Mouse (Mus musculus): ENCODE data around the gene Ralgps2.

Gene Ralgps2

GRCm38 (mm10) chr1:156838177-156838576 lies 101.2 kb downstream of the Ralgps2 start, which contains the start of gene Angptl1:
Gene Angptl1 (plus strand): TSS chr1:156838562.
- DNase-seq (ENCODE audit: low read depth, low spot score): no peak

GRCm38 (mm10) chr1:156819236-156819635 lies 120.2 kb downstream of the Ralgps2 start:
- DNase-seq (ENCODE audit: low read depth, low spot score): no peak

GRCm38 (mm10) chr1:156813485-156813884 lies 125.9 kb downstream of the Ralgps2 start:
- DNase-seq (ENCODE audit: low read depth, low spot score): no peak

GRCm38 (mm10) chr1:156812716-156813115 lies 126.7 kb downstream of the Ralgps2 start:
- no peak for DNase-seq (ENCODE audit: low read depth, low spot score)

- DNase-seq (ENCODE audit: low read depth, low spot score): no peak
These were observed 127.5 kb downstream of the Ralgps2 start for GRCm38 (mm10) chr1:156811928-156812327.

- no peak for DNase-seq (ENCODE audit: low read depth, low spot score)
These were observed 131.1 kb downstream of the Ralgps2 start for GRCm38 (mm10) chr1:156808332-156808731.

- no peak for DNase-seq (ENCODE audit: low read depth, low spot score)
These were observed 138.2 kb downstream of the Ralgps2 start for GRCm38 (mm10) chr1:156801276-156801675.

GRCm38 (mm10) chr1:156796251-156796650 lies 143.2 kb downstream of the Ralgps2 start:
- DNase-seq (ENCODE audit: low read depth, low spot score): no peak

- no peak for DNase-seq (ENCODE audit: low read depth, low spot score)
These were observed 149.5 kb downstream of the Ralgps2 start for GRCm38 (mm10) chr1:156789844-156790490.

- no peak for DNase-seq (ENCODE audit: low read depth, low spot score)
These were observed 152.1 kb downstream of the Ralgps2 start for GRCm38 (mm10) chr1:156787164-156787863.

GRCm38 (mm10) chr1:156786074-156786473 lies 153.4 kb downstream of the Ralgps2 start:
- DNase-seq (ENCODE audit: low read depth, low spot score): peak; percentile 39

- no peak for DNase-seq (ENCODE audit: low read depth, low spot score)
These were observed 154.5 kb downstream of the Ralgps2 start for GRCm38 (mm10) chr1:156784974-156785373.

- DNase-seq (ENCODE audit: low read depth, low spot score): no peak
These were observed 155.3 kb downstream of the Ralgps2 start for GRCm38 (mm10) chr1:156784116-156784515.

GRCm38 (mm10) chr1:156781971-156782850 lies 157.2 kb downstream of the Ralgps2 start:
- no peak for DNase-seq (ENCODE audit: low read depth, low spot score)

- no peak for DNase-seq (ENCODE audit: low read depth, low spot score)
These were observed 158.2 kb downstream of the Ralgps2 start for GRCm38 (mm10) chr1:156781076-156781741.

GRCm38 (mm10) chr1:156780234-156781005 lies 159.0 kb downstream of the Ralgps2 start:
- DNase-seq (ENCODE audit: low read depth, low spot score): no peak

GRCm38 (mm10) chr1:156779595-156779994 lies 159.8 kb downstream of the Ralgps2 start:
- no peak for DNase-seq (ENCODE audit: low read depth, low spot score)

- no peak for DNase-seq (ENCODE audit: low read depth, low spot score)
These were observed 160.4 kb downstream of the Ralgps2 start for GRCm38 (mm10) chr1:156778977-156779376.

GRCm38 (mm10) chr1:156777896-156778295 lies 161.5 kb downstream of the Ralgps2 start:
- no peak for DNase-seq (ENCODE audit: low read depth, low spot score)

- DNase-seq (ENCODE audit: low read depth, low spot score): no peak
These were observed 163.4 kb downstream of the Ralgps2 start for GRCm38 (mm10) chr1:156775983-156776382.

- DNase-seq (ENCODE audit: low read depth, low spot score): no peak
These were observed 164.2 kb downstream of the Ralgps2 start for GRCm38 (mm10) chr1:156775190-156775589.

All from A20 (cell line).